Mouse (Mus musculus): ENCODE results near the gene Gm42906. TPM values are rescaled to one million over a fixed set of nuclear protein-coding genes. Genes with fewer than 3 reads are reported as not detected.

Gene Gm42906
- total RNA-seq, 2 experiments from 2014 or later: 2.4 TPM; not detected in 1

DNA sequence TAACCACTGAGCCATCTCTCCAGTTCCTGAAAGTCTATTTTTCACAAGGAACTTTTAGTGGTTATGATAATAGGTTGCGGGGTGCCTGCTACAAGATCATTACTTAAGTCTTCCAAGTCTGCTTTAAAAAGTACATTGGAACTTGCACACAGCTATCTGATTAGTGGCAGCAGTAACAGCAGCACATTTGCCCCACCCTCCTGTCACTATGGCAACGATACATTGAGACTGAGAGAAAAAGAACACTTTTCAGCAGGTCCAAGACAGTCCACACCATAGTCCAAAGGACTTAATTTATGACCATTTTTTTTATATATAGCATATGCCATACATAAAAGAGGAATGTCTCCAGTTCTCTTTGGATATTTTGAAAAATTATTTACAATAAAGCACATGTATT, 181.7 kb downstream of the Gm42906 start:
- no peak for DNase-seq
- intact Hi-C loops (cut with DNase I): no loop called here

- intact Hi-C loops (cut with DNase I): no loop called here
These were observed 182.4 kb downstream of the Gm42906 start for GRCm38 (mm10) chr5:151245571-151245970.

DNA sequence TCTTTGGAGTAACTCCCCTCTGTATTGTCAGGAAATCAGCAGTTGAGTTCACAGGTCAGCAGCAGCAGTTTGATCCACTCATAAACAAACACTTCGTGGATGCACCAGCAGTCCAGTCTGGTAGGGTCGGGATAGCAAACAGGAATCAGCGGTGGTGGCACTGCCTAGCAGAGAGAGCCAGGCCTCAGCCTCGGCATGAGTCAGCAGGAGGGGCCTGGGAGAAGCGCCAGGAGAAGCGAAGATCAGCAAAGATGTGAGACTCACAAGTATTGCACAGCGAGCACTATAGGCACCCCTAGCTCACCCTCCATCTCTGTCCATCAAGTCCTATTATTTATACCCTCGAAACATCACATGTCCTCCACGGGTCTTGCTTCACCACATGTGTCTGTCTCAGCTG, 189.2 kb downstream of the Gm42906 start:
- DNase-seq: no peak
- intact Hi-C loops (cut with DNase I): loop anchor here (5.0 kb wide), 1 partner anchor 96 kb away; no protein-coding TSS in a partner anchor

More at GRCm38 (mm10) chr5:151245571-151245970, 182.4 kb downstream of the Gm42906 start:
- no peak for DNase-seq

DNA sequence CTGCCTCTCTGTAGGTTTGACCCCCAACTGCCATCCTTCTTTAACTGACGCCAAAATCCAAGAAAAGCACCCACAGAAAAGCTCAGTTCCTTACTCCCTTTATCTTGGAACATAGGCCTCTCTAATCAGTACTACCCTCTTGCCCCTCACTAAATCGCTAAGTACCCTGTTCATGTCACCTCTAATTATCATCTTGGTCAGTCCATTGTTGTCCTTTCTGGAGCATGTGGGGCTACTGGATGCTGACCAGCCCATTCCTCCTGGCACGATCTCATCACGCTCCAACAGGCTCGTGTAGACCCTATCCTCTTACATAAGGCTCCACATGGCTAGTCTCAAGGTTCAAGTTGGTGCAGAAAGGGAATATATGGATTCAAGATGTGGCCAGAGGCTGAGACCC, 191.6 kb downstream of the Gm42906 start:
- no peak for DNase-seq

GRCm38 (mm10) chr5:151233400-151234031, 194.4 kb downstream of the Gm42906 start, which contains the start of gene Stard13:
TSS of gene Stard13 (minus strand) at chr5:151233836.
- intact Hi-C loops (cut with DNase I): no loop called here
- DNase-seq: peak; percentile 43 to 55

More for the DNA sequence above, 191.6 kb downstream of the Gm42906 start:
- intact Hi-C loops (cut with DNase I): loop anchor here (5.0 kb wide), 1 partner anchor 94 kb away; no protein-coding TSS in a partner anchor

DNA sequence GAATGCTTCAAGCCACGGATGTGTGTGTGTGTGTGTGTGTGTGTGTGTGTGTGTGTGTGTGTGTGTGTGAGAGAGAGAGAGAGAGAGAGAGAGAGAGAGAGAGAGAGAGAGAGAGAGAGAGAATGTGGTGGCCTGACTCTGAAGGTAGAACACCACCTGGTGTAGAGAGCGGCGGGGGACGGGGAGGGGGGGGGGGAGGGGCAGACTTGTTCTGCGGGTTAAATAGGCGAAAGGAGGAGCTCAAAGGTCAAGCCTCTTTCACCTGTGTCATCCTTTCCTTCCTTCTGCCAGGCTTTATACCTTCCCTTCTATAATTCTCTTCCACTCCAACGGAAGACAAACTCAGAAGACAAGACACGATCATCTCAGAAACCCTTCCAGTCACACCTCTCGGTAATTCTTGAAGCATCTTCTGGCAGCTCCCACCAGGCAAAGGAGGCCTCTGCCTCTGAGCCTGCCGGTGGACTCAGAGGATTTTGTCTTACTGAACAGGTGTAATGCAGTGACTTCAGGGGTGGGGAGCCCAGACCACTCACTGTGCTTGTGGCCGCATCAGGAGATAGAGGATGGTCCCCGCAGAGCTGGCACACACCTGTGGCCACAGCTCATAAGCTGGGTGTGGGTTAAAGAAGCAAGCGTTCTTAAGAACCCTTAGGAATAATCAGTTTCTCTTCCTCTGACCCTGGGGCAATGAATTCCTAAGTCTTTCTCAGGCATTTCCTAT, 195.2 kb downstream of the Gm42906 start:
- DNase-seq: no peak
- intact Hi-C loops (cut with DNase I): no loop called here

DNA sequence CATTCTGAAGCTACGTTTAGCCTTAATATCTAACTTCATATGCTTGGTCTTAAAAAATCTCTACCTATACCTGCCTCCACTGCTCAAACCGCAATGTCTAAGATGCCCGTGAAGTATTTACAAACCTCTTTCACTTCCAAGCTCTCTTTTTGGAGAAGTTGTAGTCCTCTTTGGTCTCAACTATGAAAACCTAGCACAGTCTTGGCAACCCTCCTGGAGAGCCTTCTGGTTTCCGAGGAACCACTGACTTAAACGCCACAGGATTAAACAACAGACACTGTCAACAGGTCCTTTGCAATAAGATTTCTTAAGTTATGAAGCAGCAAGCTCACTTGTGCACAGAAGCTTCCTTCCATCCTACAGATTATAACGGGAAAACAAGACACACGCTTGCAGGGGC, 196.1 kb downstream of the Gm42906 start:
- DNase-seq: no peak
- intact Hi-C loops (cut with DNase I): no loop called here

DNA sequence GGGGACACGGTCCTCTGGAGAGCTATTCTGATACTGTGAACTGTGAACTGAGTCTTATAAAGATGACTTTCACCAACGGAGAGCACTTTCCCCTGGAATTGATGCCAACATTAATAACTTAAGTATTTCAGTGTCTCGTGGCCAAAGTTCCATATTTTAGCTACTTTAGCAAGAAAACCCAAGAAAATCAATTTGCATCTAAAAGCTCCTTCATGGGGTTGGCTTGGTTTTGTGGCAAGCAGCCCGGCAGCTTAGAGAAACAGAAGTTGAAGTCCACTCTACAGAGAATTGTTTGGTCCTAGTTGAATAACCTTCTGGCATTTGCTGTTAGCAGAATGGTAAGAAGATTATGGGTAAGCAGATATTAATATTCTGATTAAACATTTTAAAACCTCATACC, 196.6 kb downstream of the Gm42906 start:
- no peak for DNase-seq
- intact Hi-C loops (cut with DNase I): no loop called here

DNA sequence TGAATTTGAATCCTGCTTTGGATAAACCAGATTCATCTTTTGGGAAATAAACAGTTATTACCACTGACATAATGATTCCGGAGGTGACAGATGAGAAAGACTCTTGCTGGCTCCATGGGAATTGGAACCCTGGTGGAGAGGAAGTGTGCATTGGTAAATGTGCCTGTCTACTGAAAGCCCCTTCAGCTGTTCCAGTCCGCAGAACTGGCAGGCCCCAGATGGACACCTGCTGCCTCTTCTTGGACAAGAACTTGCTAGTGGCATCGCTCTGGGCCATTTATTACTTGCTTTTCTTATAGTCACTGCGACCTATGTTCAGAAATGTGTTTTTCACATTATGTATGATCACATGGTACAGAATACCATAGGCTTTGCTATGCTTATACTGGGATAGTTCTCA, 197.5 kb downstream of the Gm42906 start:
- intact Hi-C loops (cut with DNase I): no loop called here

DNA sequence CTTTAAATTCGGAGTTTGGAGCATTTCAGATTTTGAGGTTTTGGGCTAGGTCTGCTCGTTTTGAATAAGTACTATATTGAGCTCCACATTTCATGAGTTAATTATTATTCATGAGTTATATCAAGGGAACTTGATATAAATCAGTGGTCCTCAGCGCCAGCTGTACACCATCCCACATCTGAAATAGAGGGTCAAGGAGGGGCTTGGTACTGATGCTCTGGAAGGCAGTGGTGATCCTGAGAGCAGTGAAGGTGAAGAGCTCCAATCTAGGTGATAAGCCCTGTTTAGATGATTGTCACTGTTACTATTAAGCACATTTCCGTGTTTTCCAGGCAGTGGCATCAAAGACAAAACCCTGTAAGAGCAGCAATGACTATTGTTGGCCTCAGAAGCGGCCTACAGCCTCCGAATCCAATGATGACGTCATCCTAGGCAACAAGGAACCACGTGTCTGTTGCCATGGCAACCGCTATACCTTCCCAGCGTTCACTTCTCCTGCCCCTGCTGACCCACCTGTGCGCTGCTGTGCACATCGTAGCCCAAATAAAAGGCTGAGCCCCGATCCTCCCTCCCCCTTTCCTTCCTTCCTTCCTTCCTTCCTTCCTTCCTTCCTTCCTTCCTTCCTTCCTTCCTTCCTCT, 199.5 kb downstream of the Gm42906 start:
- intact Hi-C loops (cut with DNase I): no loop called here
- no peak for DNase-seq

More for the DNA sequence above, 197.5 kb downstream of the Gm42906 start:
- DNase-seq: no peak

GRCm38 (mm10) chr5:151223696-151224366, 204.1 kb downstream of the Gm42906 start:
- DNase-seq: no peak
- intact Hi-C loops (cut with DNase I): no loop called here

GRCm38 (mm10) chr5:151222791-151223190, 205.2 kb downstream of the Gm42906 start:
- intact Hi-C loops (cut with DNase I): no loop called here
- DNase-seq: no peak

- intact Hi-C loops (cut with DNase I): no loop called here
- no peak for DNase-seq
These were observed 209.3 kb downstream of the Gm42906 start for GRCm38 (mm10) chr5:151218689-151219115.

DNA sequence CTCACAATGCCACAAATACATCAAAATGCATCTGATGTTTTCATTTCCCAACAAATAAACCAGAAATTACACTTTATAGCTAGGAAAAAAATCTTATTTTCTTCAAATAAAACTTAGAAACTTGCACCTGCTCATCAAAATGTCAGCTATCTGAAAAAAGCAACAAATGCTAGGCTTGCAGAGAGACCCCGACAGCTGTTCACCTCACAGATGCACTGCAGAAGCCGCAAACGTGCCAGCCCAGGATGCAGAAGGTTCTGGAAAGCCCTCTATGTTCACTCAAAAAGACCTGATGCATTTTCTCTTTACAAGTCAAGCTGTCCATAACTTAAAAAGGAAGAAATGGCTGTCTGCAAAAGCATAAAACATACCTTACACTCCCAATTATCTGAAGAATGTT, 214.9 kb downstream of the Gm42906 start:
- intact Hi-C loops (cut with DNase I): no loop called here

DNA sequence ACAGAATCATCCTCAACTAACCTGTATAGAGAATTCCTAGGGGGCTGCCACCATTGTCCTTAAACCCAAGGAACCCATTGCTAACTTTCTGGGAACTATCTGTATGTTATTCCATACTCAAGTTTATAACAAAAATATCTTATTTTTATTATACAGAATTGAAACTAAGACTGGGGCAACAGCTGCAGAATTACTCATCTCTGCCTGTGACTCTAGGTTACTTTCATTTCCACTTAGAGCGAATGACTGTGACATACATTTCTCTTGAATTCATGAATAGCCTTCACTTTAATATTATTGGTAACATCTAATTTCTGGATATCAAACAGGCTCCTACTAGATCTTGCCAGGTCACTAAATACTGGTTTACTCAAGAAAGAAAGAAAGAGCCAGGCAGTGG, 217.1 kb downstream of the Gm42906 start:
- no peak for DNase-seq
- intact Hi-C loops (cut with DNase I): no loop called here

More for the DNA sequence above, 214.9 kb downstream of the Gm42906 start:
- no peak for DNase-seq

GRCm38 (mm10) chr5:151210060-151210459, 217.9 kb downstream of the Gm42906 start:
- intact Hi-C loops (cut with DNase I): no loop called here
- no peak for DNase-seq

GRCm38 (mm10) chr5:151205017-151205416, 222.9 kb downstream of the Gm42906 start:
- intact Hi-C loops (cut with DNase I): no loop called here
- DNase-seq: no peak

GRCm38 (mm10) chr5:151202925-151203324, 225.0 kb downstream of the Gm42906 start:
- no peak for DNase-seq

DNA sequence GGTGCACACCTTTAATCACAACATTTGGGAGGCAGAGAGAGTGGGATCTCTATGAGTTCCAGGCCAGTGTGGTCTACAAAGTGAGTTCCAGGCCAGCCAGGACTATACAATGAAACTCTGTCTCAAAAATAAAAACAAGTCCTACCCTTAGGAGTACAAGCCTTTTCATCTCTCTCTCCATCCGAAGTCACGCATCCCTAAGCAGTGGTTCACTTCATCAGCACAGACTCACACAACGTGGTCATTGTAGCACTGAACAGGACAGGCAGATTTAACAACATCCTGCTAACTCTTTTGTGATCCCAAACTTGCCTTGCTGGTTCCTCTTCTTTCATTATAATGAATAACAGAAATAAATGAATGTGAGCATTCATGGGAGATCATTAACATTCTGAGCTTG, 226.7 kb downstream of the Gm42906 start:
- intact Hi-C loops (cut with DNase I): no loop called here
- DNase-seq: no peak

More at GRCm38 (mm10) chr5:151202925-151203324, 225.0 kb downstream of the Gm42906 start:
- intact Hi-C loops (cut with DNase I): no loop called here

DNA sequence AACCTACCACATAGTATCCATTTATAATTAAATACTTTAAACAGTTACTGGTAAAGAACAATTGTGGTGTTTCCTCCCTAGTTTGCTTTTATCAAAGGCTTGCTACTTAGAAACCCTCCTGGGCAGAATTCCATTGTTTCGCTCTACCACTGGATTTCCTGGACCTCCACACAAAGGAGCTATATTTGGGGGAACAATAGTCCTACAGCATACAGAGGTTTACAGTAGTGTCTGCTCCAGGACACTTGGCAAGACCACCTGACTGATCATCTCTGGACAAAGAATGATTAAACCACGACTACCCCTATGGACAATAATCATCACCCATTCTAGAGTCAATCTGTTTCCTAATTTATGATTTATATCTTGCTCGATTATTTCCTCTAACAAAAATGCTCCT, 228.7 kb downstream of the Gm42906 start:
- no peak for DNase-seq
- intact Hi-C loops (cut with DNase I): no loop called here
